Mouse (Mus musculus) lung, postnatal 0 days (tissue): ENCODE measurements around the gene Sall1. TPM values are rescaled to one million over a fixed set of nuclear protein-coding genes. Genes with fewer than 3 reads are reported as not detected.

Experiments used
- ATAC-seq: fragments of 200-750 bp; cut with Nextera tagmentation; 2 replicates; pipeline ENCODE4 v1.8.0; 2017; ENCODE audit warnings: moderate library complexity
- DNase-seq: peaks from one replicate; pipeline ENCODE4 v3.0.0-alpha.2; 2016; ENCODE audit warnings: low spot score
- H3K27ac ChIP-seq: fragments of 300-500 bp; sonication (generic); 2 replicates; pipeline ENCODE4 v1.5.1; 2014; ENCODE audit warnings: antibody characterized with exemption, mild to moderate bottlenecking, low read length, mixed read lengths
- H3K27me3 ChIP-seq: fragments of 300-500 bp; sonication (generic); replicated peaks from 2 replicates; pipeline ENCODE4 v1.6.1; 2014; ENCODE audit warnings: low read length, mixed read lengths; ENCODE audit not compliant: insufficient read depth
- H3K36me3 ChIP-seq: fragments of 300-500 bp; sonication (generic); 2 replicates; pipeline ENCODE4 v1.6.1; 2014; ENCODE audit warnings: low read length, mixed read lengths; ENCODE audit not compliant: insufficient read depth
- H3K4me1 ChIP-seq: fragments of 300-500 bp; sonication (generic); 2 replicates; pipeline ENCODE4 v1.6.1; 2014; ENCODE audit warnings: antibody characterized with exemption, low read depth, low read length, mixed read lengths; ENCODE audit not compliant: insufficient read depth
- H3K4me2 ChIP-seq: fragments of 300-500 bp; sonication (generic); replicated peaks from 2 replicates; pipeline ENCODE4 v1.6.1; 2014; ENCODE audit warnings: low read depth, mild to moderate bottlenecking, low read length, moderate library complexity, mixed read lengths
- H3K4me3 ChIP-seq: fragments of 300-500 bp; sonication (generic); 2 replicates; pipeline ENCODE4 v1.5.1; 2014; ENCODE audit warnings: low read depth, low read length
- H3K9ac ChIP-seq: fragments of 300-500 bp; sonication (generic); replicated peaks from 2 replicates; pipeline ENCODE4 v1.6.1; 2014; ENCODE audit warnings: low read depth, mild to moderate bottlenecking
- H3K9me3 ChIP-seq: fragments of 300-500 bp; sonication (generic); 2 replicates; pipeline ENCODE4 v1.6.1; 2016; ENCODE audit warnings: low read length, mixed read lengths
- CTCF ChIP-seq: IDR thresholded peaks from 2 replicates; pipeline ENCODE4 v1.5.1; 2016; ENCODE audit warnings: antibody characterized with exemption, mild to moderate bottlenecking
- EP300 ChIP-seq: IDR thresholded peaks from 2 replicates; pipeline ENCODE4 v1.6.1; 2016; ENCODE audit warnings: antibody characterized with exemption, mild to moderate bottlenecking, control low read depth
- WGBS: fragments of 180-500 bp; shearing (Covaris S2); extraction: QIAGEN DNeasy Blood & Tissue Kit; methylation state at CpG from one replicate; pipeline ENCODE4 v1.1.7; 2014; 5-methylcytosine and 5-hydroxymethylcytosine counted together
- polyA plus RNA-seq: library from polyadenylated mRNA; unstranded; fragments of >200 nt; fragmentation: Nextera tagmentation; extraction: Ambion mirVana; gene quantifications from 2 replicates; pipeline ENCODE4 v1.2.1, GENCODE M21; 2015

Gene Sall1
- polyA plus RNA-seq, 1 experiment from 2014 or later = 0.02 TPM

DNA sequence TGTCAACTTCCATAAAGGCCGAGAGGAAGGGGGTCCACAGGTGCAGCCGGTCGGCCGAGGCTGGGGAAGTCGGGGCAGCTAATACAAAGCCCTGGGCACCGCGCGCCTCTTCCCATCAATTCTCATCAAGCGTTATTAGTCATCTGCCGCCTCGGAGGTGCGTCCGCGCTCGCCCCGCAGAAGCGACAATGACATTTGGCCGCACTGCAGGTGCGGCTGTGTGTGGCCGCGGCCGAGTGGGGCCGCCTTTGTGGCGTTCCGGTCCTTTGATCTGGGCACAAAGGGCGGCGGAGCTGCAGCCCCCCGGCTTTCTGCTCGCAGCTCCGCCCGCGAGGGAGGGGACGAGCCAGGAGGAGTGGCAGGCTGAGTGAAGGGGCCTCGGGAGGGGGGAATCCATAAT lies 37.5 kb downstream of the Sall1 start:
- H3K9ac ChIP-seq = no peak overlapping the region

DNA sequence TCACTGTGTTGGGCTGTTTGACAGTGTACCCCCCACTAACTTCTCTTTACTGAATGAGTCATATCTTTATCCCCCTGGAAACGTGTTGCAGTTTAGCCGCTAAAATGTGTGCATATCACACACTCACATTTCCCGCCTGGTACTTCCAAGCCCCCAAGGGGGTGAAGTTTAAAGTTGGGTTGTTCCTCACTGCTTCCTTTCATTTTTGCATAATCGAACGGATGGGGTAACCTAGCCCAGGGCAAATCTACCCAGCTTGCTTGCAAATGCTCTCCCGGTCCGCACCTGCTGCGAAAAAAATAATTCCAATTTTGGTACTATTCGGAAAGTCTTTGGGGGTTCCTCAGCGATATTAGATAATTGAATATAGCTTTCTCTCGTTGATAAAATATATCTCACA lies 38.2 kb downstream of the Sall1 start:
- no peak overlapping the region for H3K4me3 ChIP-seq

More for the DNA sequence above, 37.5 kb downstream of the Sall1 start:
- no peak overlapping the region for H3K27ac ChIP-seq
- ATAC-seq (no peak), DNase-seq (no peak)
- H3K27me3 ChIP-seq = peaks cover 11% of the 10 kb centered on the region
- H3K36me3 ChIP-seq = no peaks in the 10 kb centered on the region
- H3K4me3 ChIP-seq = peak overlapping the region; percentile 19; the same call in 1 of the 2 replicates
- peaks cover 4% of the 10 kb centered on the region for H3K4me1 ChIP-seq
- H3K9me3 ChIP-seq = no peaks in the 10 kb centered on the region
- 1% methylated on average over 34 of the region's 34 CpGs for WGBS
- peak overlapping the region; percentile 48 for H3K4me2 ChIP-seq
- no peak for TF ChIP-seq EP300
- TF ChIP-seq CTCF = no peak

DNA sequence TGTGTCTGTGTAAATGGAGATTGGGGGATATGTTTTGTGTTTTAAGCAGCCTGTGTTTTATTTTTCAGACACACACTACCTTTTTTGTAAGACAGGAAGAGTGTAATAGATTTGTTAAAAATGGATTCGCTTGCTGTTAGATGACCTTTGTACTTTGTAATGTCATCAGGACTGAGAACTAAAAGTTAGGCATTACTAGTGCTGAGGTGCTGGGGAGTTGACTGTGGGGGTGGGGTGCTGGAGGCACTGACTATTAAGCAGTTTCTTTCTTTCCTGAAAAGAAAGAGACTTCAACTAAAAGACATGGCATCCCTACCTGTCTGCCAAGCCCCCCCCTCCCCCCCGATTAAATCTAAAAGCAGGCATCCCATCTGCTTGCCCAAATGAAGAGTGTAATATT lies 39.9 kb downstream of the Sall1 start:
- ATAC-seq (no peak), DNase-seq (no peak)
- Histone ChIP-seq H3K9me3 (no peaks in the 10 kb centered on the region), H3K9ac (no peak overlapping the region), H3K27ac (no peak overlapping the region), H3K4me1 (peaks cover 4% of the 10 kb centered on the region), H3K36me3 (no peaks in the 10 kb centered on the region), H3K4me2 (no peak overlapping the region), H3K4me3 (no peak overlapping the region), H3K27me3 (peaks cover 11% of the 10 kb centered on the region)
- no peak for TF ChIP-seq EP300
- TF ChIP-seq CTCF = no peak
- 35% methylated on average over 2 of the region's 2 CpGs for WGBS

More for the DNA sequence above, 38.2 kb downstream of the Sall1 start:
- Histone ChIP-seq H3K27ac (no peak overlapping the region), H3K36me3 (no peaks in the 10 kb centered on the region), H3K9ac (no peak overlapping the region), H3K27me3 (peaks cover 11% of the 10 kb centered on the region), H3K9me3 (no peaks in the 10 kb centered on the region), H3K4me1 (peaks cover 4% of the 10 kb centered on the region), H3K4me2 (no peak overlapping the region)
- 39% methylated on average over 11 of the region's 11 CpGs for WGBS
- TF ChIP-seq EP300 = no peak
- no peak for TF ChIP-seq CTCF
- DNase-seq (no peak), ATAC-seq (no peak)

DNA sequence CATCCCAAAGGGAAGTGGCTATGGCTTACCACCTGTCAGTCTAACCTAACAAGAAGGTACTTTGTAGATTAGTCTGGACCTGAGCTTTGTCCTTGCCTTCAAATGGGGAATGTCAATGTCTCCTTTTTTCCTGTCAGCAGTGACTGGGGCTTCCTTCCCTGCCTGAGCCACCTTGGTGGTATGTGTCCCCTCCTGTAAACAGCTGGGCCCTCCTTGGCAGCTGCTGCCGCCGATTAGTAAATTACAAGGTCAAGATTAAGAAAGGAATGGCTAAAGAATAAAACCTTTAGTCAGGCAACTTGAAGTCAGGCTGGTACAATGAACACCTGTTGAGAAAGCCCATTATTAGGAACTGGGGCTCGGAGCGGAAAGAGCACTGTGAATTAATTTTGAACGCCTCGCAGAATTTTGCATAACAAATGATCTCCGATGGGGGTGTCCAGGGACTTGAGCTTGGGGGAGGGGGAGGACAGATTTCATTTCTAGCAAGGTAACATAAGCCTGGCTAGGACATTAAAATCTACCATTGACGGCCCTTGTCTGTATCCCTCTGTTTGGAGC lies 40.5 kb downstream of the Sall1 start:
- Histone ChIP-seq H3K4me1 (peaks cover 4% of the 10 kb centered on the region), H3K9ac (no peak overlapping the region), H3K36me3 (no peaks in the 10 kb centered on the region), H3K4me3 (no peak overlapping the region), H3K27me3 (peaks cover 11% of the 10 kb centered on the region), H3K27ac (no peak overlapping the region), H3K4me2 (no peak overlapping the region), H3K9me3 (no peaks in the 10 kb centered on the region)
- WGBS = 50% methylated on average over 8 of the region's 8 CpGs
- TF ChIP-seq CTCF (no peak), EP300 (no peak)
- DNase-seq (no peak), ATAC-seq (no peak)

DNA sequence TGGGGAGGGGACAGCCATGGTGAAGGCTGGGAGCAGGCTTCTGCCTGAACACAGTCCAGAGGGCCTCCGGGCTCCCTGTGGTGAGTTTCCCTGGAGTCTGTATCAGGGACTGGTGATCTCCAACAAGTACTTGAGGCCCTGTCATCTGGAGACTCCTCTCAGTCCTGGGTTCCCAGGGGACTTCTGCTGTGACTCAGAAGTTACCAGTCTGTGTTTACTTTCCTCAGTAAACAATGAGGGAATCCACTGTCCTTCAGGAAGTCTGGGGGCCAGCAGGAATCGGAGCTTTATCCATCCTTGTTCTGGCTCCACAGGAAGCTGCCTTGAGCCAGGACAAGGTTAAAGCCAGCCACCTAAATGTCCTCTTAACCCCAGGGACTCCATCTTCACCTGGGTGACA lies 41.8 kb downstream of the Sall1 start:
- no peaks in the 10 kb centered on the region for H3K9me3 ChIP-seq
- ATAC-seq = peak; percentile 76
- H3K27ac ChIP-seq = no peak overlapping the region
- 23% methylated on average over 2 of the region's 2 CpGs for WGBS
- TF ChIP-seq EP300 (peak; percentile 71), CTCF (no peak)
- peaks cover 4% of the 10 kb centered on the region for H3K27me3 ChIP-seq
- peaks cover 4% of the 10 kb centered on the region for H3K4me1 ChIP-seq
- no peak overlapping the region for H3K4me3 ChIP-seq
- H3K4me2 ChIP-seq = no peak overlapping the region
- H3K9ac ChIP-seq = no peak overlapping the region
- H3K36me3 ChIP-seq = no peaks in the 10 kb centered on the region
- peak; percentile 53 for DNase-seq

DNA sequence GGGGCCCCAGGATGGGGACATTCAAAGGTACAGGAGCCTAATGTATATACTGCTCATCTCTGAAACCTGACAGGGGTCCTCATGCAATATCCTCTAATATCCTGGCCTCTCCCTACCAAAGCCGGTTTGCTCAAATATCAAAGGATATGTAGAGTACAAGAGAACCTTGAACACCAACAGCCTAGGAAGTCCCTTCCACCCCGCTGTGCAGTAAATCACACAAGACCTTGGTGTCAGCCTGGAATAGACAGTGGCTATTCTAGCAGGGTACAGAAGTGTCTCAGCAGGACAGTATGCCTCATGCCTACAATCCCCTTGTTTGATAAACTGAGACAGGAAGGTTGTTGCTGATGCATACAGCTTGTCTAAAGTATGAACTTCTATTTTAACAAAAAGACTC lies 46.7 kb downstream of the Sall1 start:
- DNase-seq = no peak
- no peaks in the 10 kb centered on the region for H3K4me1 ChIP-seq
- H3K4me3 ChIP-seq = no peak overlapping the region
- no peaks in the 10 kb centered on the region for H3K36me3 ChIP-seq
- no peak overlapping the region for H3K4me2 ChIP-seq
- H3K9me3 ChIP-seq = no peaks in the 10 kb centered on the region
- TF ChIP-seq EP300 = no peak
- TF ChIP-seq CTCF = no peak
- no peak overlapping the region for H3K27ac ChIP-seq
- ATAC-seq = no peak
- H3K9ac ChIP-seq = no peak overlapping the region
- 97% methylated on average over 2 of the region's 2 CpGs for WGBS
- no peaks in the 10 kb centered on the region for H3K27me3 ChIP-seq
